Comparison of ENCODE assay signal across 7 mouse cellular contexts in the genomic region with DNA sequence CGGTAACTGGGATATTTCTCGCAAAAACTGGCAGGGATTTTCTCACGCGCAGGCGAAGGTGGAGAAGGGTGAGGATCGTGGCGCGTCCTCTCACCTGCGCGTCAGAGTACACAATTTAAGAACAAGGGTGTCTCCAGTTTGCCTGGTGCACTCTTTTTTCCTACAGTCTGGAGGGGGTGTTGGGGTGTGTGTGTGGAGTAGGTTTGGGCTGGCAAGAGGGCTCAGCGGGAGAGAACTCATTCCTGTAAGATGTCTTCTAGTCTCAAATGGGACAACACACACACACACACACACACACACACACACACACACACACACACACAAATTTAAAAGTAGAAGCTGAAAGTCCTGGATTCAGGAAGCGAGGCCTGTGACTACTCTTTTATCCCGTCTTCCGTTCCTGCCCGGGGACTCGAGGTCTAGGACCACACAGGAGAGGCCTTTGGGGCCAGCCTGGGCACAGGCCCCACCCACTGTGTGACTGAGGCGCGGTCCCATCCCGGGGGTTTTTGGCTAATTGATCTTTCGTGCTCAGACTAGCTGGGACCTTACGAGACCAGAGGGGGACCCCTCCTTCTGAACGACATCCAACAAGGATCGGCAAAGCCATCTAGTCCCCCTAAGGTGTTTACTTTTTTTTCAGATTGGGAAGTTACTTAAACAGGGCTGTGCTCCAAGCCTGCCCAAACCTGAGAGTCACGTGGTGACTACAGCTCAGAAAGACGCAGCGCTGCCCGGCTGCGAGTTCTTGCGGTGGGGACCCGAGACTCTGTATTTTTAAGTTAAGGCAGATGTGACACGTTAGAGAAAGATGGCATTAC. TPM values are rescaled to one million over a fixed set of nuclear protein-coding genes. Genes with fewer than 3 reads are reported as not detected.
A peak's percentile ranks its signal among the peaks of the same experiment; 100 is the strongest.
DNase-seq lines count a peak whose midpoint lies in the region; ATAC-seq and TF ChIP-seq lines count a peak whose summit lies in the region.

No protein-coding gene starts in this region.

- H3K27ac ChIP-seq in forebrain, embryonic 14.5 days (ENCODE audit: low read depth, low read length), result no peak overlapping the region
- H3K27ac ChIP-seq in liver, postnatal 0 days (ENCODE audit: low read depth), result no peak overlapping the region

- no peak for TF ChIP-seq CTCF in liver, postnatal 0 days (IDR thresholded peaks at IDR 0.05; ENCODE audit: low read depth)

- H3K27me3 ChIP-seq in forebrain, embryonic 14.5 days (replicated peaks; ENCODE audit: control insufficient read depth, insufficient read depth, low read length), result peaks cover 34% of the 10 kb centered on the region
- H3K27me3 ChIP-seq in liver, postnatal 0 days (ENCODE audit: insufficient read depth, low read length), result peaks cover 37% of the 10 kb centered on the region

- H3K9me3 ChIP-seq in forebrain, embryonic 14.5 days (replicated peaks; ENCODE audit: control insufficient read depth, low read length), result no peaks in the 10 kb centered on the region
- no peaks in the 10 kb centered on the region for H3K9me3 ChIP-seq in liver, postnatal 0 days (ENCODE audit: low read length)

- no peaks in the 10 kb centered on the region for H3K36me3 ChIP-seq in forebrain, embryonic 14.5 days (ENCODE audit: control insufficient read depth, insufficient read depth, low read length)
- H3K36me3 ChIP-seq in liver, postnatal 0 days (replicated peaks; ENCODE audit: insufficient read depth, low read length), result no peaks in the 10 kb centered on the region

- H3K4me2 ChIP-seq in forebrain, embryonic 14.5 days (ENCODE audit: low read length), result peak overlapping the region; percentile 95
- H3K4me2 ChIP-seq in liver, postnatal 0 days (ENCODE audit: low read depth, low read length), result peak overlapping the region; percentile 62

- WGBS in forebrain, embryonic 14.5 days, result 2% methylated on average over 31 of the region's 31 CpGs
- 3% methylated on average over 31 of the region's 31 CpGs for WGBS in liver, postnatal 0 days (ENCODE audit: insufficient replicate concordance)

- DNase-seq in CD4-positive helper T cell, adult 2 months (ENCODE audit: low read depth, low spot score), result peak; percentile 37
- DNase-seq in CD4-positive, CD25-positive, alpha-beta regulatory T cell, adult 2 months (ENCODE audit: low read depth, low spot score), result peak; percentile 40
- no peak for DNase-seq in forebrain, embryonic 14.5 days (ENCODE audit: low spot score)
- DNase-seq in liver, postnatal 0 days, result no peak
- DNase-seq in spleen, postnatal 4 days (ENCODE audit: low spot score in 2 of 2), result no peak
- DNase-seq in B cell, adult 2 months, result no peak
- no peak for DNase-seq in adrenal gland, postnatal 36 days

- TF ChIP-seq EP300 in liver, postnatal 0 days (IDR thresholded peaks at IDR 0.05; ENCODE audit: low read depth), result no peak

- peak overlapping the region; percentile 47 for H3K4me3 ChIP-seq in forebrain, embryonic 14.5 days (ENCODE audit: low read depth, low read length)
- H3K4me3 ChIP-seq in liver, postnatal 0 days (ENCODE audit: low read depth, low read length), result peak overlapping the region; percentile 39

- H3K4me1 ChIP-seq in forebrain, embryonic 14.5 days (ENCODE audit: control insufficient read depth, insufficient read depth, low read length), result peaks cover 4% of the 10 kb centered on the region; the same call in 1 of the 2 replicates
- 0 out of 2 replicates have a peak, but pooled peaks cover 3% of the 10 kb centered on the region for H3K4me1 ChIP-seq in liver, postnatal 0 days (ENCODE audit: insufficient read depth)

- no peak overlapping the region; the same call in 1 of the 2 replicates for H3K9ac ChIP-seq in forebrain, embryonic 14.5 days (ENCODE audit: low read length)
- H3K9ac ChIP-seq in liver, postnatal 0 days (replicated peaks), result no peak overlapping the region

- 0 out of 2 replicates have a peak, but pooled peaks have one; percentile 16 for ATAC-seq in forebrain, embryonic 14.5 days
- ATAC-seq in liver, postnatal 0 days, result no peak

RNA-seq across cellular contexts. Expression of a gene that starts 42.3 kb away (rescaled TPM):
- polyA plus RNA-seq in forebrain, embryonic 14.5 days (2014; fragmentation: Nextera tagmentation; extraction: Ambion mirVana), result 29.7 and 36.6 TPM in 2 replicates
- polyA plus RNA-seq in liver, postnatal 0 days (2015; fragmentation: Nextera tagmentation; extraction: Ambion mirVana), result 7.1 and 7.2 TPM in 2 replicates
- 10 to 100 TPM; 16.9 to 18.4 TPM for total RNA-seq in adrenal gland, postnatal 36 days (2021)

Comparison
In these comparisons a context has a peak if more than half of its experiments do, and no peak if none do; other contexts are left out.
1. DNase-seq: peak in CD4-positive helper T cell, adult 2 months (single experiment) and CD4-positive, CD25-positive, alpha-beta regulatory T cell, adult 2 months (single experiment); none in forebrain, embryonic 14.5 days (single experiment), liver, postnatal 0 days (single experiment), spleen, postnatal 4 days (0 of 2), B cell, adult 2 months (0 of 2) and adrenal gland, postnatal 36 days (0 of 2).